Mouse (Mus musculus): ENCODE results near the gene Wwox. TPM values are rescaled to one million over a fixed set of nuclear protein-coding genes. Genes with fewer than 3 reads are reported as not detected.

Wwox gene
- 1 to 10 TPM; 7.8 TPM for polyA plus RNA-seq (2017; shearing (Covaris generic))

GRCm38 (mm10) chr8:114439334-114440204, at the start of gene Wwox:
Gene Wwox (plus strand): TSS chr8:114439655.

GRCm38 (mm10) chr8:114417786-114418185, 21.7 kb upstream of the Wwox start, which contains the start of gene Clec3a:
Gene Clec3a (plus strand): TSS chr8:114418086.

Other genes starting within 250 kb of the Wwox start
- gene Vat1l, start 234.0 kb upstream of the Wwox start, polyA plus RNA-seq (2017; shearing (Covaris generic)) = under 1 TPM in 1 of 2 experiments, not detected in 1; 0.76 TPM
- not detected for gene Clec3a, start 21.6 kb upstream of the Wwox start, polyA plus RNA-seq (2017; shearing (Covaris generic))